In the genomic region with DNA sequence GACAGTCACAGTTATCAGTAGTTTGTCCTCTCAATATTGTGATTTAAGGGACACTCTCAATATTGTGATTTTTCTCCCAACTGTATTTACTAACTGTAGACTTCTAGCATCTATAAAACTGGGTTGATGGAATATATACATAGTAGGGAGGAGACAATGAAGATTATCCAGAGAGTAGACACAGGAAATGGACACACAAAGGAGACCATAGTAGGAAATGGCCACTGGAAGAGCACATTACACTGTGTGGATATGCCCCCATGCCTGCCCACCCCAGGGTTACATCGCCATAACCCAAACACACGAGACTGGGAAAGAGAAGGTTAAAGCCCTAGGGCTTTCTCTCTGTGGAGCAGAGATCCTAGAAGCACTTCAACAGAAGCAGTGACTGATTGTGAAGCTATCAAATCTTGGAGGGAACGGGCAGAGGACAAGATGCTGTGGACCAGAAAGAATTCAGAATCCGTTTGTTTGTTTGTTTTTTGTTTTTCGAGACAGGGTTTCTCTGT, we compare ENCODE assay signal across 27 mouse cellular contexts.
"Had no signal": no experiment of that assay in that cellular context is flagged by ENCODE, and none has a peak within 500 bp of the region (broad histone marks: within the 10 kb centered on the region; RNA-seq: fewer than 3 reads in every experiment).

No protein-coding gene starts in this region.

- H3K27ac ChIP-seq: embryonic facial prominence, embryonic 10.5 days; embryonic facial prominence, embryonic 12.5 days; embryonic facial prominence, embryonic 13.5 days; embryonic facial prominence, embryonic 15.5 days; forebrain, embryonic 10.5 days; forebrain, embryonic 12.5 days; forebrain, embryonic 13.5 days; forebrain, embryonic 15.5 days; gastrocnemius, adult 2 months; heart, adult 2 months; heart, embryonic 10.5 days had no signal

- H3K4me3 ChIP-seq: embryonic facial prominence, embryonic 10.5 days; embryonic facial prominence, embryonic 12.5 days; embryonic facial prominence, embryonic 13.5 days; embryonic facial prominence, embryonic 15.5 days; erythroblast, embryonic 14.5 days; forebrain, embryonic 10.5 days; forebrain, embryonic 12.5 days; forebrain, embryonic 13.5 days; forebrain, embryonic 15.5 days; gastrocnemius, adult 2 months; heart, adult 2 months; heart, embryonic 10.5 days had no signal

- H3K4me1 ChIP-seq: forebrain, embryonic 12.5 days had no signal

- H3K27me3 ChIP-seq: embryonic facial prominence, embryonic 12.5 days; forebrain, embryonic 13.5 days; forebrain, embryonic 15.5 days had no signal

- DNase-seq: cerebellum, adult 9-11 months; cerebellum, postnatal 10 days; cerebellum, postnatal 14 days; cerebellum, postnatal 25 days; cerebellum, postnatal 36 days; embryo, embryonic 11 days; forebrain, postnatal 0 days; gastrocnemius, adult 2 months; gastrocnemius, postnatal 10 days; gastrocnemius, postnatal 14 days; gastrocnemius, postnatal 25 days; gastrocnemius, postnatal 36 days; heart, adult 11 months; heart, adult 18-20 months; heart, adult 2 months had no signal

- ATAC-seq: forebrain, embryonic 13.5 days; forebrain, embryonic 14.5 days; forebrain, embryonic 15.5 days; forebrain, embryonic 16.5 days; forebrain, postnatal 0 days had no signal

- H3K36me3 ChIP-seq: embryonic facial prominence, embryonic 10.5 days; embryonic facial prominence, embryonic 12.5 days; embryonic facial prominence, embryonic 13.5 days; embryonic facial prominence, embryonic 15.5 days; forebrain, embryonic 10.5 days; forebrain, embryonic 12.5 days; forebrain, embryonic 15.5 days; heart, embryonic 10.5 days had no signal

- H3K9ac ChIP-seq: embryonic facial prominence, embryonic 12.5 days; embryonic facial prominence, embryonic 13.5 days; embryonic facial prominence, embryonic 15.5 days; forebrain, embryonic 12.5 days; forebrain, embryonic 13.5 days; forebrain, embryonic 15.5 days; forebrain, postnatal 0 days had no signal

- H3K4me2 ChIP-seq: embryonic facial prominence, embryonic 12.5 days; embryonic facial prominence, embryonic 13.5 days; embryonic facial prominence, embryonic 15.5 days; forebrain, embryonic 12.5 days; forebrain, embryonic 13.5 days; forebrain, embryonic 15.5 days had no signal

- H3K9me3 ChIP-seq: embryonic facial prominence, embryonic 10.5 days; embryonic facial prominence, embryonic 12.5 days; embryonic facial prominence, embryonic 13.5 days; embryonic facial prominence, embryonic 15.5 days; forebrain, embryonic 10.5 days; forebrain, embryonic 12.5 days; forebrain, embryonic 13.5 days; forebrain, embryonic 15.5 days; heart, embryonic 10.5 days had no signal
